Mouse (Mus musculus): Measurements from ENCODE around the gene Hps4.

DNA sequence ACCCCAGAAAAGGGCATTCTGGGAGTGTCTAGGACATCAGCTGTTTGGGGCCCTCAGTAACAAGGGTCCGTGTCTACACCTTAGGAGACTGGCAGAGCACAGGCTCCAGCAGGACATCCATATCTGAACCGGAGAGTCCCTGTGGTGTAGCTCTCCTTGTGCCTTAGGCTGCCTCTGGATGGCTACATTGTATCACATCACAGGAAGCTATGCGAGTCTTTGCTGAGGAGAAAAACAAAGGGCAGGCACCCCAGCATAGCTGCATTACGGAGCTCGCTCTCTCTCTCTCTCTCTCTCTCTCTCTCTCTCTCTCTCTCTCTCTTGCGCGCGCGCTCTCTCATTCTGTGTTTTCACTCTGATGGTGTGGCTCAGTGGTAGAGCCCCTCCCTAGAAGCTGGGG is 39.2 kb downstream of the Hps4 start:
- TF ChIP-seq POLR2A (IDR thresholded peaks at IDR 0.05; ENCODE audit: extremely low read depth, insufficient read depth, low read length) (no peak), CTCF (IDR thresholded peaks at IDR 0.05; ENCODE audit: low read depth, low read length) (no peak)
